Mouse (Mus musculus) liver, postnatal 0 days (tissue): ENCODE data around the gene Mast3. TPM values are rescaled to one million over a fixed set of nuclear protein-coding genes. Genes with fewer than 3 reads are reported as not detected.

ENCODE experiments used
- ATAC-seq: fragments of 200-750 bp; cut with Nextera tagmentation; 2 replicates; pipeline ENCODE4 v1.8.0; 2017; ENCODE audit warnings: mild to moderate bottlenecking, moderate library complexity
- DNase-seq: peaks from one replicate; pipeline ENCODE4 v3.0.0-alpha.2; 2016
- H3K27ac ChIP-seq: fragments of 300-500 bp; sonication (generic); 2 replicates; pipeline ENCODE4 v1.5.1; 2014; ENCODE audit warnings: antibody characterized with exemption, moderate library complexity, mild to moderate bottlenecking, low read depth
- H3K27me3 ChIP-seq: fragments of 300-500 bp; sonication (generic); 2 replicates; pipeline ENCODE4 v1.6.1; 2014; ENCODE audit warnings: low read length, control low read depth, mixed read lengths; ENCODE audit not compliant: insufficient read depth
- H3K36me3 ChIP-seq: fragments of 300-500 bp; sonication (generic); replicated peaks from 2 replicates; pipeline ENCODE4 v1.6.1; 2014; ENCODE audit warnings: mild to moderate bottlenecking, control low read depth, low read length, moderate library complexity, mixed read lengths; ENCODE audit not compliant: insufficient read depth
- H3K4me1 ChIP-seq: fragments of 300-500 bp; sonication (generic); 2 replicates; pipeline ENCODE4 v1.6.1; 2014; ENCODE audit warnings: antibody characterized with exemption, mild to moderate bottlenecking, control low read depth; ENCODE audit not compliant: insufficient read depth
- H3K4me2 ChIP-seq: fragments of 300-500 bp; sonication (generic); 2 replicates; pipeline ENCODE4 v1.6.1; 2014; ENCODE audit warnings: low read depth, mild to moderate bottlenecking, low read length, moderate library complexity, mixed read lengths
- H3K4me3 ChIP-seq: fragments of 300-500 bp; sonication (generic); 2 replicates; pipeline ENCODE4 v1.5.1; 2014; ENCODE audit warnings: low read depth, low read length
- H3K9ac ChIP-seq: fragments of 300-500 bp; sonication (generic); replicated peaks from 2 replicates; pipeline ENCODE4 v1.6.1; 2014; ENCODE audit warnings: mild to moderate bottlenecking, moderate library complexity
- H3K9me3 ChIP-seq: fragments of 300-500 bp; sonication (generic); 2 replicates; pipeline ENCODE4 v1.6.1; 2016; ENCODE audit warnings: mild to moderate bottlenecking, control low read depth, low read length, mixed read lengths
- CTCF ChIP-seq: sonication (generic); IDR thresholded peaks from 2 replicates; pipeline ENCODE4 v1.5.1; 2016; ENCODE audit warnings: antibody characterized with exemption, low read depth
- EP300 ChIP-seq: IDR thresholded peaks from 2 replicates; pipeline ENCODE4 v1.6.1; 2016; ENCODE audit warnings: antibody characterized with exemption, low read depth, mild to moderate bottlenecking
- WGBS: fragments of 180-500 bp; shearing (Covaris S2); extraction: QIAGEN DNeasy Blood & Tissue Kit; methylation state at CpG from one replicate; pipeline ENCODE4 v1.1.7; 2014; ENCODE audit not compliant: insufficient replicate concordance; 5-methylcytosine and 5-hydroxymethylcytosine counted together
- polyA plus RNA-seq: library from polyadenylated mRNA; unstranded; fragments of >200 nt; fragmentation: Nextera tagmentation; extraction: Ambion mirVana; gene quantifications from 2 replicates; pipeline ENCODE4 v1.2.1, GENCODE M21; 2015

The Mast3 gene
- polyA plus RNA-seq, 1 experiment from 2014 or later = 6.0 TPM

- no peak overlapping the region for H3K4me3 ChIP-seq
- ATAC-seq (no peak), DNase-seq (no peak)
- no peak overlapping the region; the same call in 1 of the 2 replicates for H3K9ac ChIP-seq
- no peaks in the 10 kb centered on the region for H3K27me3 ChIP-seq
- no peak overlapping the region for H3K27ac ChIP-seq
- H3K4me1 ChIP-seq = peaks cover 28% of the 10 kb centered on the region
- peak overlapping the region; percentile 7; the same call in 1 of the 2 replicates for H3K4me2 ChIP-seq
- peaks cover 15% of the 10 kb centered on the region for H3K36me3 ChIP-seq
- 86% methylated on average over 12 of the region's 12 CpGs for WGBS
- no peaks in the 10 kb centered on the region for H3K9me3 ChIP-seq
- TF ChIP-seq EP300 (no peak), CTCF (no peak)
Observed at GRCm38 (mm10) chr8:70836666-70837065, 31.8 kb upstream of the Mast3 start.

GRCm38 (mm10) chr8:70834071-70834470 lies 29.2 kb upstream of the Mast3 start:
- peaks cover 15% of the 10 kb centered on the region for H3K36me3 ChIP-seq
- H3K4me1 ChIP-seq = peaks cover 17% of the 10 kb centered on the region
- TF ChIP-seq EP300 (no peak), CTCF (no peak)
- DNase-seq (no peak), ATAC-seq (no peak)
- no peaks in the 10 kb centered on the region for H3K9me3 ChIP-seq
- no peak overlapping the region for H3K27ac ChIP-seq
- no peaks in the 10 kb centered on the region for H3K27me3 ChIP-seq
- no peak overlapping the region for H3K4me2 ChIP-seq
- no peak overlapping the region for H3K9ac ChIP-seq
- WGBS = 96% methylated on average over 3 of the region's 3 CpGs
- no peak overlapping the region for H3K4me3 ChIP-seq

- Histone ChIP-seq H3K27ac (no peak overlapping the region), H3K4me3 (no peak overlapping the region), H3K9me3 (no peaks in the 10 kb centered on the region), H3K4me1 (peaks cover 14% of the 10 kb centered on the region), H3K4me2 (no peak overlapping the region), H3K27me3 (no peaks in the 10 kb centered on the region), H3K36me3 (peaks cover 15% of the 10 kb centered on the region), H3K9ac (no peak overlapping the region)
- ATAC-seq (0 out of 2 replicates have a peak, but pooled peaks have one; percentile 9), DNase-seq (no peak)
- 68% methylated on average over 15 of the region's 15 CpGs for WGBS
- no peak for TF ChIP-seq CTCF
- TF ChIP-seq EP300 = no peak
Observed at GRCm38 (mm10) chr8:70833520-70833919, 28.7 kb upstream of the Mast3 start.

GRCm38 (mm10) chr8:70833018-70833482 lies 28.2 kb upstream of the Mast3 start:
- Histone ChIP-seq H3K36me3 (peaks cover 15% of the 10 kb centered on the region), H3K27ac (0 out of 2 replicates have a peak overlapping the region, but pooled peaks have one; percentile 34), H3K4me2 (no peak overlapping the region), H3K4me3 (no peak overlapping the region), H3K9ac (no peak overlapping the region), H3K27me3 (no peaks in the 10 kb centered on the region), H3K9me3 (no peaks in the 10 kb centered on the region), H3K4me1 (peaks cover 11% of the 10 kb centered on the region)
- TF ChIP-seq EP300 = no peak
- TF ChIP-seq CTCF = no peak
- 33% methylated on average over 9 of the region's 9 CpGs for whole genome bisulfite sequencing
- no peak for DNase-seq
- 0 out of 2 replicates have a peak, but pooled peaks have one; percentile 18 for ATAC-seq

GRCm38 (mm10) chr8:70832371-70832770 lies 27.5 kb upstream of the Mast3 start:
- TF ChIP-seq EP300 = no peak
- no peak for TF ChIP-seq CTCF
- Histone ChIP-seq H3K9me3 (no peaks in the 10 kb centered on the region), H3K4me2 (no peak overlapping the region), H3K4me3 (no peak overlapping the region), H3K9ac (no peak overlapping the region), H3K27me3 (no peaks in the 10 kb centered on the region), H3K27ac (no peak overlapping the region), H3K4me1 (peaks cover 8% of the 10 kb centered on the region; the same call in 1 of the 2 replicates), H3K36me3 (peaks cover 15% of the 10 kb centered on the region)
- ATAC-seq = no peak
- DNase-seq = no peak
- WGBS = 73% methylated on average over 11 of the region's 11 CpGs

GRCm38 (mm10) chr8:70831517-70831916 lies 26.7 kb upstream of the Mast3 start:
- Histone ChIP-seq H3K9ac (no peak overlapping the region), H3K36me3 (peaks cover 11% of the 10 kb centered on the region), H3K4me3 (no peak overlapping the region), H3K27ac (no peak overlapping the region), H3K4me1 (peaks cover 8% of the 10 kb centered on the region; the same call in 1 of the 2 replicates), H3K9me3 (no peaks in the 10 kb centered on the region), H3K4me2 (no peak overlapping the region), H3K27me3 (no peaks in the 10 kb centered on the region)
- no peak for TF ChIP-seq EP300
- no peak for TF ChIP-seq CTCF
- WGBS = 77% methylated on average over 8 of the region's 8 CpGs
- DNase-seq (no peak), ATAC-seq (no peak)
